Mouse (Mus musculus) liver, postnatal 0 days (tissue): ENCODE data around the gene 4921504E06Rik.

ENCODE experiments used
- CTCF ChIP-seq: sonication (generic); IDR thresholded peaks from 2 replicates; pipeline ENCODE4 v1.5.1; 2016; ENCODE audit warnings: antibody characterized with exemption, low read depth
- EP300 ChIP-seq: IDR thresholded peaks from 2 replicates; pipeline ENCODE4 v1.6.1; 2016; ENCODE audit warnings: antibody characterized with exemption, low read depth, mild to moderate bottlenecking

DNA sequence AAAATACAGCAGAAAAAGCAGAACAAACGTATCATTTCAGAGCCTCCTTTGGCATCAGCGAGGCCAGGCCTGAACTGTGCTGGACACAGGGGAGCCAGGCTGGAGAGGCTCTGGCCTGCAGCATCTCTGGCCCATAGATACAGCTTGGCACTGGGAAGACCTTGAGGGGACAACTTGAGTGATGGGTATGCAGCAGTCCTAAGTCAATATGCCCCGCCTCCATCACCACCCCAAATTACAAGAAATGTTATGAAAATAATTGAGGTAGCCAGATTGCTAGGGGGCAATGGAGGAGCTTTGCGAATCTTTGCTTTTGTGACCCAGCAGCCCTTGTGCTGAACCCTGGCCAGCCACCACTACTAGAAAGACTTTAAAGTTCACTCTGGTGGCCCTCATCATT is 104.4 kb downstream of the 4921504E06Rik start:
- no peak for TF ChIP-seq CTCF
- no peak for TF ChIP-seq EP300
